Mouse (Mus musculus): ENCODE data around the gene Ap3b1.

Ap3b1 gene

DNA sequence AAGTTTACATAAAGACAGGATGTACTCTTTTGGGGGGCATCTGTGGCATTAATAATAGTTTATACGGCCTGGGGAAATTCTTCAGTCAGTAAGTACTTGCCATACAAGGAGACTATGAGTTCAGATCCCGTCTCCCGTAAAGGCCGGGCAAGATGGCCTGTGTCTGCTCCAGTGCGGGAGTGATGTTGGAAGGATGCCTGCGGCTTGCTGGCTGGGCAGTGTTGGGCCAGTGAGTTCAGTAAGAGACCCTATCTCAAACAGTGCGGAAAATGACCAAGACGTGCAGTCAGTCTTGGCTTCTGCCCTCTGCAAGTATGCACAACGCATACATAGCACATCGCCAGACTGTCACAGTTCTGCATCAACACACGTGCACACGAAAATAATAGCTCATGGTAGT is 95.4 kb downstream of the Ap3b1 start:
- DNase-seq (ENCODE audit: low spot score), result no peak

GRCm38 (mm10) chr13:94459143-94459542 is 100.4 kb downstream of the Ap3b1 start:
- no peak for DNase-seq (ENCODE audit: low spot score)

- DNase-seq (ENCODE audit: low spot score), result no peak
Measured at GRCm38 (mm10) chr13:94464221-94464620, 105.5 kb downstream of the Ap3b1 start.

DNA sequence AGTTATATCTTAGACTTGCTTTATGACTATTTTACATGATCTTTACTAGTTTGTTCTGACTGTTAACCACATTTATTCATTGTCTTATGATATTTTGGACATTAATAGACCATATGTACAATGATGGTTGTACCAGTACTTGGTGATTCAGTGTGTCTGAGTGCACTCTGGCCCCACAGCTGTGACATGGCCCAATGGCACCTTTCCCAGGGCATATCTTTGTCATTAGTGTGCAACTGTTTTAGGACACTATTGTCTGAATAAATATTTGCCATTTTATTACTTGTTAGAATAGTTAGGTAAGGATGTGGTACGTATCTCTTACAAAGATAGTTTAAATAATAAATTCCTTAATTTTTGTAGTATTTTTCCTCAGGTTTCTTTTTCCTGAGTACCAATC is 109.8 kb downstream of the Ap3b1 start:
- DNase-seq (ENCODE audit: low spot score), result no peak

DNA sequence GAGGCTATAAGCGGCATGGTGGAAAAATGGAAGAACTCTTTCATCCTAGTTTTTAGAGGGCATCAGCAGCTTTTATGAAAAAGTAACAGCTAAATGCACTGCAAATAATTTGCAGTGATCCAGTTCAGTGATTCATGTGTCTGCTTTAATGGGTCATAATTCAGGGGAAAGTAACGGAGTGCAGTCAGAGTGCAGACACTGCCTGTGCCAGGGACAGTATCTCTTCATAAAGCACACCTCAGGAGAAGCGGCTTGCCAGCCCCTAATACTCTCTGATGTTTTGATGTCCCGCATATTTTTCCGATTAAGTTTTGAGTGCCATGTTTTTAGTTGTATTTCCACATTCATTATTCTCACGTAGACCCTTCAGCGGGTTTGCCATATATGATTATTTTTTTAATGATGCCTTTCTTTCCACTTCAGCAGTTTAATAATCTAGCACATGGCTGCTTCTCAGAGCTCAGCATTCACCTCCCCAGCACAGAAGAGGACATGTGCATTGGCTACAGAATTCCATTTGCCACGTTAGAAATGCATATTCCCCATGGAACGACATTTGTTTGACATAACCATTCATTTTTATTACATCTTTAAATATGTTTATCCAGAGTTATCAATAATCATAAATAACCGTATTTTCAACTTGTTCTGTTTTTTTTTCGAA is 112.4 kb downstream of the Ap3b1 start:
- DNase-seq (ENCODE audit: low spot score), result no peak

DNA sequence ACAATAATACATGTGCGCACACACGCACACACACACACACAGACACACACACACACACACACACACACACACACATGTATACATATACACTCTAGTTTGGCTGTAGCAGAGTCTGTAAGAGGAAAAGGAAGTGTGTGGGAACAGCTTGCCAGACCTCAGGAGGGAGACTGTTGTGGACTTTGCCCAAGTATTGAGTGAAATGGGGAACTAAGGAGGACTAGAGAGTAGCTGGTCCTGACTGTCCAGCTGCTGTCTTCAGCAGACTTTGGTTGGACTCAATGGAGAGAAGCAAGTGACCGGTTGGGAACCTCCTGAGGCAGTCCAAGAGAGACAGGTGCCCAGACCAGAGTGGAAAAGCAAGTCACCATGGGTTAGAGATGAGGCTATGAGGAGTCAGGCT is 117.4 kb downstream of the Ap3b1 start:
- DNase-seq (ENCODE audit: low spot score), result no peak

- DNase-seq (ENCODE audit: low spot score), result no peak
Measured at GRCm38 (mm10) chr13:94480256-94480655, 121.5 kb downstream of the Ap3b1 start.

GRCm38 (mm10) chr13:94490684-94491083 is 131.9 kb downstream of the Ap3b1 start:
- no peak for DNase-seq (ENCODE audit: low spot score)

DNA sequence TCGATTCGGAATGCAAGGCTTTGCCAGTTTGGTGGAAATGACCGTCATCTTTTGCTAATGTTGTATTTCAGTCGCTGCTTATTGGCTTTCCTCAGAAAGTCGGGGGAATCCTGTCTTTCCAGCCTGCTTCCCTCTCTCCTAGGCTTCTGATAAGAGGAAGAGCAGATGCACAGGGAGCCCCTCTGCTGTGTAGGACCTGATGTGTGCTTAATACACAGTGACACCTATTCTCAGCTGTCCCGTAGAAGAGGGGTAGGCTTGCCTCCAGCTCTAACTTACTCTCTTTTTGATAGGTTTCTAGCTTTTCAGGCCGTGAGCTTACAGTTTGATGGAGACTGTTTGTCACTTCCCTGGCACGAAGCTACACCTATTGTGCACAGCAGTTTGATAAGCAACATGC is 132.4 kb downstream of the Ap3b1 start:
- no peak for DNase-seq (ENCODE audit: low spot score)

GRCm38 (mm10) chr13:94497521-94497920 is 138.8 kb downstream of the Ap3b1 start:
- DNase-seq (ENCODE audit: low spot score), result no peak

GRCm38 (mm10) chr13:94506411-94506810 is 147.7 kb downstream of the Ap3b1 start:
- no peak for DNase-seq (ENCODE audit: low spot score)

- DNase-seq (ENCODE audit: low spot score), result no peak
Measured at GRCm38 (mm10) chr13:94508344-94508743, 149.6 kb downstream of the Ap3b1 start.

GRCm38 (mm10) chr13:94513157-94513767 is 154.5 kb downstream of the Ap3b1 start:
- DNase-seq (ENCODE audit: low spot score), result no peak

DNA sequence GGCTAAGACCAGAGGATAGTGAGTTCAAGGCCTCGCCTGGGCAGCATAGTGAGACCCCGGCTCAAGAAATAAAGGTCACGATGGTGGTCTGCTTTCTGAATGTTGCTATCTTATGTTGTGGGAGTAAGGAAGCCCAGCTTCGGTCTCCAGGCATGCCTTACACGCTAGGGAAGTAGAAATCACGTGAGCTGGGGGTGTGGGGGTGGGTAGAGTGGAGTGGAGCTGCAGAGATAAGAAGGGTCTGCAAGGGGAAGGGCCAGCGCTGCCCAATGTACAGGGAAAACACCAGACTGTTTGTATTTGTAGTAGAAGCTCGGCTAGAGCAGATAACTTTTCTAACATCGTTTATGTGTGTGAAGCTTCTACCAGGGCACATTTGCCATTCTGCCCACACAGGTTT is 155.1 kb downstream of the Ap3b1 start:
- no peak for DNase-seq (ENCODE audit: low spot score)

DNA sequence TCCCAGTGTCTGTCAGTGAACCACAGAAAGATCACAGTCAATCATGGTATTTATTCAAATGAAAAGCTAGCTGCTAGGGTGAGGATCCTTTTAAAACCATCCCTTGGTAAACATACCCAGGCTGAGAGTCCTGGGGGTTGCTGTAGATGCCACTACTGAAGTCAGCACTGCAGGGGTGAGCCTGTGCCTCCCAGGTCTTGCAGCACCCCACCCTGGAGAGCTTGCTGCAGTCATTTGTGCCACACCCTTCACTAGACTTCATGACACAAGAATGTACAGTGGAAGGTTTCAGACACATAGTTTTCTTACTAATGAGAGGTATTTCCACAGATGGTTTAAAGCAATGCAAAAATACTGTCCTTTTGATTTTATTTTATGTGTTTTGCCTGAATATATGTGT is 156.2 kb downstream of the Ap3b1 start:
- DNase-seq (ENCODE audit: low spot score), result no peak

- no peak for DNase-seq (ENCODE audit: low spot score)
Measured at GRCm38 (mm10) chr13:94516532-94516931, 157.8 kb downstream of the Ap3b1 start.

DNA sequence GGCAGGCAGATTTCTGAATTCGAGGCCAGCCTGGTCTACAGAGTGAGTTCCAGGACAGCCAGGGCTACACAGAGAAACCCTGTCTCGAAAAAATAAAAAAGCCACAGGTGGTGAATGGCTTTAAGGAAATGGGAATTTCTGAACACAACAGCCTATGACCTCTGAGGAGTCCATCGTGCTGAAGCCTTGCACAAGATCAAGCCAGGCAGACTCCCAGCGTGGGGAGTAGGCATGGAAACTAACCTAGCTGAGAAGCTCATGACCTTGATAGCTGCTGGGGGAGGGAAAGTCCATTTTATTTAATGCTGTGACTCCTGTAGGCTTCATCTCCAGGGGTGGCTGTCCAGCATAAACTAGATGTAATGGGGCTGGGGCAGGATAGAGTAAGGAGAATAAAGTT is 159.4 kb downstream of the Ap3b1 start:
- DNase-seq (ENCODE audit: low spot score), result no peak

DNA sequence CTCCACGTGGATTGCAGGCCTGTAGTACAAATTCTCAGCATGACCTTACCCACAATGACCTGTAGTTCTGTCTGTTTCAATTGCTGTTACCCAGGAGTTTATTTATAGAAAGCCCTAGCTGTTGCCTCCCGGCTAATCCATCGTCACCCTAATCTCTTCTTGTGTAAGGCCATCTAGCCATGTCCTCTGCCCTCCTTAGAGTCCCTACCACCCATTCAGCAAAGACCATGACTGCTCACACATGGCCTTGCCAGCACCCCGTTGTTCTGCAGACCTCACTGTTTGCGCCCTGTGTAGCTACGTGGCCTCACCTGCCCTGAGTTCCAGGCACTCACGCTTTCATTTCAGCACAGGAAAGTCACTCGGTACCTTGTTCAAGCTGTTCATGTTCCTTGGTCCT is 160.5 kb downstream of the Ap3b1 start:
- DNase-seq (ENCODE audit: low spot score), result no peak

DNA sequence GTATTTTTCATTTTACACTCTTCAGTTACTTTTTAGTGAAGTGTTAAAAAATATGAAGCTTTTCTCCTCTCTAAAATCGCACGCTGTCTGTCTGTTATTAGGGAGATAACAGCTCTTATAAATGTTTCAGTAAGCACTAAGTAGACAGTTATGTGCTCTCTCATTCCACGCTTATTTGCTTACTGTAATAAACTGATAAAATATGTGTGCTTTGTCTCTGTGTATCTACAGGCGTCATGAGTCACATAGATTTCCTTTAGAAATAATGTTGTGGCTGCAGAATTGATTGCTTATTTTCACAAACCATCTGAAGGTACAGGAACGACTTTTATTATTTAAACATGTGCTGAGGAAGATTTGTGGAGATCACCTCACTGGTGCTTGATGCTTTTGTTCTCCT is 164.5 kb downstream of the Ap3b1 start:
- no peak for DNase-seq (ENCODE audit: low spot score)

DNA sequence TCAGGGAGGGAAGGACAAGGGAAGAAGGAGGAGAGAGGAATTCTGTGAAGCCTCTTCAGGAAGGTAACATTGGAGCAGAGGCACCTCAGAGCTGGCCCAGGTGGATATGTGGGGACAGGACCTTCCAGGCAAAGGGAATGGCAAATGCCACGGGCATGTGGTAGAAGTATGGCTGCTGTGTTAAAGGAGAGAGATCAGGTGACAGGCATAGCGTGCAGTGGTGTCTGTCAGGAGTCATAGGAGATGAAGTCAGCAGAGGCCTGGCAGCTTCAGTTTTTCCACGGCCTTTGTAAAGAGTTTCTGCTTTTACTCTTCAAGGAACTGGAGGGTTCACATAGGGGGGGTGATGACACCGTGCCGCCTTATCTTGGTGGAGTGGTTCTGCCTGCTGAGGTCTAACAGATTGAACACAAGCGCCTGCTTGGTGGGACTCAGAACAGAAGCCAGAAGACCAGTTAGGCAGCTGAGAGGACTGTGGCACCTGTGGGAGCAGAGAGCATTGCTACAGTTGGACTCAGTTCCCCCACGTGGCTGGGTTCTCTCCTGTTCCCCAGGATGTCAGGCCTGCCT is 166.0 kb downstream of the Ap3b1 start:
- DNase-seq (ENCODE audit: low spot score), result no peak

- DNase-seq (ENCODE audit: low spot score), result no peak
Measured at GRCm38 (mm10) chr13:94529138-94529537, 170.4 kb downstream of the Ap3b1 start.

DNA sequence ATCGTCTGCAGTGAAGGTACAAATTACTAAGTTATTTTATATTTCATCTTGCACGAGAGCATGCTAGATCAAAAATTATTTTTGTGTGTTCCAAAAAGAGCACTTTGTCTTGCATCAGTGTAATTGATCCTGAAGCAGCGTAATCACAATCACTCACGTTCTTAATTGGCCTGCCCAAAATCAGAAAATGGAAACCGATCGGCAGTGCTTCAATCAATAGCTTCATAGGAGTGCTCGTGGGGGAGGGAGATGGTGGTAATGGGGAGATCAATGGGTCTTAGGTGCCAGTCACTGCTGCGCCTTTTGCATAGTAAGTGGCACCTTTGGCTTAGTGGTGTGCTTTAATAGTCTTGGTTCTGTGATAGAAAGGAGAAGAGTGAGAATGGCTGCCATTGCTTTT is 174.8 kb downstream of the Ap3b1 start:
- DNase-seq (ENCODE audit: low spot score), result no peak

DNA sequence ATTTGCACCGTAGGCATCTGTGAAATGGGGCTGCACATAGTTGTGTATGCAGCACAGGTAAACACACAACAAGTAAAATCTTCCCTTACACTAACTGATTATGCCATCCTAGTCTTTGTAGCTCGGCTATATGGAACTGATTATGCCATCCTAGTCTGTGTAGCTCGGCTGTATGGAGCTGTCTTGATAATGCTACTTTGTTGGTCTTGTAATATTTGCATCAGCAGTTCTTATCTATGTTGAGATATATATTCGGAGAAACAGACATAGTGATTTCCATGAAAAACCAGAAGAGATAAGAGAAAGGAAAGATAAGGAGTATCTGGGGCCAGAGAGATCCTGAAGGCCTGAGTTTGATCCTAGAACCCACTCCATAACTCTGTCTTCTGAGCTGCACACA is 178.6 kb downstream of the Ap3b1 start:
- DNase-seq (ENCODE audit: low spot score), result no peak
